Mouse (Mus musculus): ENCODE data around the gene Uqcrc1.

Uqcrc1 gene

GRCm38 (mm10) chr9:108964338-108964737 is 27.9 kb downstream of the Uqcrc1 start:
- ChIA-PET POLR2A (interaction anchor here in 1 of 4 experiments (2.0 kb wide), 1 partner anchor 26 kb away, joined by 7 read pairs; no protein-coding TSS in a partner anchor), CTCF (interaction anchor here in 1 of 4 experiments (0.7 kb wide), 1 partner anchor 911 kb away, joined by 3 read pairs; the partner anchor contains the start of gene Cdc25a)

DNA sequence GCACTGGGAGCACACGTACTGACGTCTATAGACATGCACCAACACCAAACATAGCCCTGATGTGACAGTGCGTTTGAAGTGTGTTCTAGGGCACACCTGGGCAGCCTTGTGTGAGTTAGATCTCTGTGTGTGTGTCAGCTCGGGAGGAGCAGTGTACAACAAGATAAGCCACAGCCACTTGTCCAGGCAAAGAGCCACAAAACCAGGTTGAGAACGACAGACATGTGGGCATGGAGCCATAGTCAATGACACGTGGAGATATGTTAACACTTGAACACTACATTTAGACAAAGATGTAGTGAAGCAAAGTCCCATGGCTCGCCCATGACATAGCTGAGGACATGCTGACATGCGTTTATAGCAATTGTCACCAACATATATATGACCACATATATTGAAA is 34.2 kb downstream of the Uqcrc1 start:
- POLR2A ChIA-PET = interaction anchor here in 2 of 4 experiments (0.6 kb wide), 2 partner anchors 15 to 669 kb away, joined by 3 to 5 read pairs; partner anchors contain the start of gene Ucn2 (in 1 of the 2)

GRCm38 (mm10) chr9:108976483-108976882 is 40.0 kb downstream of the Uqcrc1 start:
- POLR2A ChIA-PET = interaction anchor here in 1 of 4 experiments (1.0 kb wide), 1 partner anchor 15 kb away, joined by 3 read pairs; the partner anchor contains the start of gene Pfkfb4
- CTCF ChIA-PET = no interaction called here

More for the DNA sequence above, 34.2 kb downstream of the Uqcrc1 start:
- CTCF ChIA-PET = no interaction called here

- CTCF ChIA-PET = interaction anchor here in 2 of 4 experiments (0.7 to 1.0 kb wide), 2 partner anchors 124 to 183 kb away, joined by 3 to 4 read pairs; no protein-coding TSS in a partner anchor
- POLR2A ChIA-PET = interaction anchor here in 2 of 4 experiments (1.1 to 3.7 kb wide), 2 partner anchors 9 to 13 kb away, joined by 3 to 14 read pairs; partner anchors contain the start of gene Pfkfb4 (in 1 of the 2)
These were observed 41.5 kb downstream of the Uqcrc1 start for GRCm38 (mm10) chr9:108977966-108978365.

DNA sequence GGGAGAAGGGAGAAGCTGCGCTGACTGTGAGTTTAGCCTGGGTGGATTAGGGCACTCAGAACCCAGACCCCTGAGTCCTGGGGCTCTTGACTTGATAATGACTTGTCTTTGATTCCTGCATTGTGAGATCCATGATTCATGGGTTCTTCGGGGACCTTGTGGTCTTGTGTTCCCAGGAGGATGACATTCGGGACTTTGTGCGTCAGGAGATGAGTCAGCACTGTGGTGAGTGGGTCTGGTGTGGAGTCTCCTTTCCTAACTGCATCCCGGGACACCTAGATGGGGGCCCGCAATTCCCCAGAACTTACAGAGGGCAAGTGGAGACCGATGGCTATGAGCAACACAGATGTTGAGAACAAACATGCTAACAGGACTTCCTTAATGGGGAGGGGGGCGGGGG is 46.1 kb downstream of the Uqcrc1 start:
- ChIA-PET CTCF (no interaction called here), POLR2A (interaction anchor here in 2 of 4 experiments (0.6 to 1.2 kb wide), 2 partner anchors 9 to 348 kb away, joined by 3 to 4 read pairs; partner anchors contain the start of gene Pfkfb4 (in 1 of the 2))

- POLR2A ChIA-PET = interaction anchor here in 2 of 4 experiments (0.6 to 1.2 kb wide), 2 partner anchors 8 to 349 kb away, joined by 3 to 4 read pairs; partner anchors contain the start of gene Pfkfb4 (in 1 of the 2)
These were observed 46.8 kb downstream of the Uqcrc1 start for GRCm38 (mm10) chr9:108983209-108983608.

DNA sequence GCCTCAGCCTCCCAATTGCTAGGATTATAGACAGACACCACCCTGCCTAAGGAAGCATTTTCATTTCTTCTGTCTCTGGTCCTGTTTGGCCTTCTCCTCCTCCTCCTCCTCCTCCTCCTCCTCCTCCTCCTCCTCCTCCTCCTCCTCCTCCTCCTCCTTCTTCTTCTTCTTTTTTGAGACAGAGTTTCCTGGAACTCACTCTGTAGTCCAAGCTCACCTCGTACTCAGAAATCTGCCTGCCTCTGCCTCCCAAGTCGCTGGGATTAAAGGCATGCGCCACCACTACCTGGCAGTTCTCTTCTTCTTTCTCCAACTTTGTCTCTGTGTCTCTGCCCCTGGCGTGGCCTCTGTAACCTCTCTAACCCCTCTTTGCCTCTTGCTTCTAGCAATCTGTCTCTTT is 49.3 kb downstream of the Uqcrc1 start, which contains the start of gene Ucn2:
Gene Ucn2 (plus strand): TSS at position 301 of the 400 bp plus-strand sequence.
- CTCF ChIA-PET = no interaction called here
- POLR2A ChIA-PET = interaction anchor here in 2 of 4 experiments (0.6 to 0.8 kb wide), 2 partner anchors 16 to 73 kb away, joined by 5 to 18 read pairs; no protein-coding TSS in a partner anchor

More at GRCm38 (mm10) chr9:108983209-108983608, 46.8 kb downstream of the Uqcrc1 start:
- CTCF ChIA-PET = no interaction called here

- ChIA-PET POLR2A (interaction anchor here in 3 of 4 experiments (0.6 to 2.6 kb wide), 5 partner anchors 40 to 788 kb away, joined by 3 to 11 read pairs (median 3); partner anchors contain the start of gene Celsr3 (in 1 of the 3)), CTCF (interaction anchor here in 1 of 4 experiments (0.6 to 1.1 kb wide), 2 partner anchors 13 to 96 kb away, joined by 3 read pairs; no protein-coding TSS in a partner anchor)
These were observed 51.4 kb downstream of the Uqcrc1 start for GRCm38 (mm10) chr9:108987704-108988350.

DNA sequence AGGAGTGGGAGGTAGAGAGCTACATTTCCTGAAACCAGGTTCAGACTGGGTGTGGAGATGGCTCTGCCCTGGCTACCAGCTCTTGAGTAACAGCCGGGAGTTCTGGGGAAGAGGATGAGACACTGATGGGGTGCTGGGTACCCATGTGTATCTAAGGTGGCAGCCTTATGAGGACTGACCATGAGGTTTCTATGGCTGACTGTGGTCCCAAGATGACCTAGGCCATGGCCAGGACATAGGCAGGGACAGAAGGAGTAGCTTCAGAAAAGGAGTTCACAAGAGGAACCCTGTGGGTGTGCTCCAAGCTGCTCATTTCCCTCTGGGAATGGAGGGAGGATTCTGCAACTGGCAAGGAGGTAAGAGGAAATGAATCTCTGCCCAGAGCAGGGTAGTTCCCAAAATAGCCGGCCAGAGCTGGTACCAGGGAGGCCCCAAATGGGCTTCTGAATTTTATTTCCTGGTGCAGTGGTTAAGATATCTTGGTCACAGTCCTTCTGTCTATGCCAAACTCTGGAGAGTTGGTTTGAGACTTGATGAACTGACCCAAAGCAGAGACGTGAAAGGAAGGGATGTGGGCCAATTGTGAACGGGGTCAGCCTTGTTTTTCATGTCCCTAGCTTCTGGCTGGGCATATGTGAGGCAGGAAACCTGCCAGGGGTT is 53.5 kb downstream of the Uqcrc1 start:
- POLR2A ChIA-PET = interaction anchor here in 2 of 4 experiments (0.7 to 3.3 kb wide), 10 partner anchors 10 to 237 kb away, joined by 3 to 14 read pairs (median 8); partner anchors contain the start of genes Trex1 (in 2 of the 2), Atrip (in 1 of the 2), Celsr3 (in 1 of the 2) and Slc26a6 (in 1 of the 2)
- CTCF ChIA-PET = interaction anchor here in 2 of 4 experiments (0.5 to 1.0 kb wide), 2 partner anchors 11 to 1509 kb away, joined by 4 to 7 read pairs; no protein-coding TSS in a partner anchor

DNA sequence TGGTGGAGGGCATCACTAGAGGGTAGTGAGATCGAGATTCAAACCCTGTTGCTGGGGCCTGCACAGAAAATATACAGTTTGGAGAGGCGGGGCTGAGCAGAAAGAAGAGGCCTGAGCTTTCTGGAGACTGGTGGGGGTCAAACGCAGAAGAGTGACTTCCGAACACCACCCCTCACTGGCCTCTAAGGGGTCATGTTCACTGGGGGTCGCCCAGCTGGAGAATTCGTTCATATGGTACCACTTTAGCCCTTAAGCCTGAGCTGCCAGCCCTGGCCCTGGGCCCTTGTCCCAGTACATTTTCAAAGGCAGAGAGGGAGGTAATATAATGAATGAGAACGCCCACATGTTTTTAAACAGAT is 54.0 kb downstream of the Uqcrc1 start:
- ChIA-PET CTCF (interaction anchor here in 3 of 4 experiments (0.5 to 2.3 kb wide), 5 partner anchors 10 to 1509 kb away, joined by 3 to 22 read pairs (median 7); partner anchors contain the start of gene Trex1 (in 1 of the 3)), POLR2A (interaction anchor here in 3 of 4 experiments (0.9 to 3.3 kb wide), 18 partner anchors 11 to 881 kb away, joined by 3 to 16 read pairs (median 7); partner anchors contain the start of genes Atrip (in 2 of the 3), Trex1 (in 2 of the 3), Col7a1 (in 1 of the 3) and Plxnb1 (in 1 of the 3))

DNA sequence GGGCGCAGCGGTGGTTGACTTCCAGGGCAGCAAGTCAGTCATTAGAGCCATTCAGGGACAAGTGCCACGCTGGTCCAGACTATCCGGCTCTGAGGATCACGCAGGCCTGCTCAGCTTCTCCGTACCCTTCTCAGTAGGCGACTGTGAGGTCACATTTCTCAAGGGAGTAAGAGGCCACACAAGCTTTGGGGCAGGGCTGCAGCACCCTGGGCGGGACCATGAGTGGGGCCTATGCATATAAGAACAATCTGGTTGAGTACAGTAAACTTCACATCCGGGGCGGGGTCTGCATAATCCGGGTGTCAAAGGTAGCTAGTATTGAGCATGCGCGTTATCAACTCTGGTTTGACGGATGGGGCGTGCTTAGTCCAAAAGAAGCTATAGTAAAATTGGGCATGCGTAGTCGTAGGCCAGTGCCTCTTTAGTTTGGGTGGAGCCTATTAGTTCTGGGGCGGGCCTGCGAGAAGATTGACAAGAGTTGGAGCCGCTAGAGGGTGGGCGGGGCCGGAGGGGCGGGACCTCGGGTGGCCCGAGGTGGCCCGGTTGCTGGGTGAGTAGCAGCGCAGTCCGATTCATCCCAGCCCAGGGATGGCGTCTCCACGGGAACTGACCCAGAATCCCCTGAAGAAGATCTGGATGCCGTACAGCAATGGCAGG is 55.1 kb downstream of the Uqcrc1 start, which contains the start of gene Pfkfb4:
Gene Pfkfb4 (plus strand): TSS at position 351 of the 657 bp plus-strand sequence.
- ChIA-PET CTCF (interaction anchor here (0.6 to 2.3 kb wide), 15 partner anchors 9 to 1641 kb away, joined by 3 to 22 read pairs (median 4); partner anchors contain the start of genes Nckipsd (in 1 of the 4), Nme6 (in 1 of the 4), Slc26a6 (in 1 of the 4) and Trex1 (in 1 of the 4)), POLR2A (interaction anchor here (0.5 to 3.3 kb wide), 83 partner anchors 9 to 1743 kb away, joined by 3 to 17 read pairs (median 4); partner anchors contain the start of genes Atrip (in 2 of the 4), Ndufaf3 (in 2 of the 4), Plxnb1 (in 2 of the 4) and Slc26a6 (in 2 of the 4))

DNA sequence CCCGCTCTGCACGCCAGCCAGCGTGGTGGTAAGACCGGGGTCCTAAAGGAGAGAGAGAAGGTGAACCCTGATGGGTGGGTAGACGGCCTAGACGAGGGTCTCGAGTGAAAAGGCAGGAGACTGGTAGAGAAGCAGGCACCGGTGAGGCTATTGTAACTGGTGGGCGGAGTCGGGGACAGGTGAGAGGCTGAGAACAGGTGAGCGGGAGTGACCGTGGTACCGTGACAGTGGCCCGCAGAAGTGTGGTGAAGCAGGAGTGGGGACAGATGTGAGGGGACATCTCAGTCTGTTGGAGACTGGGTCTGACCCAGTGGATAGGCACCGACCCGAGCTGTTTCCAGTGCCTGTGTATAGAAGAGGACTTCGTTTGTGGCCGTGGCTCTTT is 55.6 kb downstream of the Uqcrc1 start:
- CTCF ChIA-PET = interaction anchor here (0.7 to 2.3 kb wide), 9 partner anchors 8 to 1640 kb away, joined by 3 to 22 read pairs (median 4); partner anchors contain the start of genes Nckipsd (in 1 of the 4), Nme6 (in 1 of the 4) and Slc26a6 (in 1 of the 4)
- POLR2A ChIA-PET = interaction anchor here (0.5 to 3.3 kb wide), 66 partner anchors 8 to 1341 kb away, joined by 3 to 17 read pairs (median 4); partner anchors contain the start of genes Atrip (in 2 of the 4), Ndufaf3 (in 2 of the 4), Plxnb1 (in 2 of the 4) and Slc26a6 (in 2 of the 4)

DNA sequence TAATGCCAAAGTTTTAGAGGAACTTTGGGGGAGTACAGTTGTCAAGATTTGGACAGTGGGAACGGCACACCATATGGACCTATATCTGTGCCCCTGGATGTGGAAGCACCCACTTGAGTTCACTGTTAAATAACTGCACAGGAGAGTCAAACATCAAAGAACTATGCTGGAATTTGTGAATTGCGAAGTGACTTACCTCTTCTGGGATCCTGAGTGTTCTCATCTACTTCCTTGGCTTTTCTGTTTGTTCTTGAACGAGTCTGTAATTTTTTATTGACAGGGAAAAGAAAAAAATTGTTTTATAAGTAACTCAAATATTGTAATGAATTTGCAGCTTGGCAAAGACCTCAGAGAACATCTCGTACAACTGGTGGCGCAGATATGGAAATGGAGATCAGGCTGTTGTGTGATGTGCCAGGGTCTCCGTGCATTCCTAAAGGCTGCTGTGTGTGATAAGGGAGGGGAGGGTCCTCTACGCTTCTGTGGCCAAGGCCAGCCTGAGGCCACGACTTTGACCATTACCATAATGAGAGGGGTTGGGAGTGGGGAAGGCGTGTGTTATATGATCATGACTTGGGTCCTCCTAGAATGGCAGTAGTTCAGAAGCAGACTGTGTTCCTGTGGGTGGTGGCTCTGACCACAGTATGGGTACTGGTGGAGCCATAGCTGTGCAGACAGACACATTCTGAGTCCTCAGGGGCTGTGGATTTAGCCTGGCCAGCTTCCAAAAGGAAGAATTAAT is 56.4 kb downstream of the Uqcrc1 start:
- ChIA-PET POLR2A (interaction anchor here in 2 of 4 experiments (0.8 to 3.3 kb wide), 8 partner anchors 23 to 1340 kb away, joined by 3 to 17 read pairs (median 9); partner anchors contain the start of genes Atrip (in 1 of the 2), Celsr3 (in 1 of the 2) and Nme6 (in 1 of the 2)), CTCF (interaction anchor here in 3 of 4 experiments (1.4 to 2.3 kb wide), 3 partner anchors 8 to 173 kb away, joined by 4 to 22 read pairs (median 10); no protein-coding TSS in a partner anchor)

DNA sequence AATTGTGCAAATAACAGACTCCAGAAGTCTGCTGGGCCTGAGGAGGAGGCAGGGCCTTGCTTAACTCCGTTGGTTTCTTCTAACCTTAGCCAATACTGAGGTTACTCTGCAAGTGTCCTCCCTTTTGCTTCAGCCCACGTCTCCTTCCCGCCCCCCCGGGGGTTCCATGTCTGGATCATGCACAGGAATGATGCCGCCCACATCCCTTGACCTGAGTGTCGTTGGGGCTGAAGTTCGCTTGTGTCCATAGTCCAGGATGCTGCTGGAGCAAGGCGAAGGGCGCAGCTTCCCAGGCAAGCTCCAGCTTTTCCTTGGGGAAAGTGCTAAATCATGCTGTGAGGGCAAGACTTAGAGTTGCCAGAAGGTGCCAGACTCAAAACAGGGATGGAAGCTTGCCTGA is 60.0 kb downstream of the Uqcrc1 start:
- CTCF ChIA-PET = interaction anchor here in 1 of 4 experiments (0.9 kb wide), 1 partner anchor 148 kb away, joined by 3 read pairs; no protein-coding TSS in a partner anchor
- POLR2A ChIA-PET = interaction anchor here in 3 of 4 experiments (0.6 to 0.9 kb wide), 3 partner anchors 72 to 889 kb away, joined by 3 read pairs; partner anchors contain the start of gene Atrip (in 1 of the 3)

- ChIA-PET POLR2A (interaction anchor here in 1 of 4 experiments (1.0 to 1.9 kb wide), 2 partner anchors 76 to 97 kb away, joined by 3 to 4 read pairs; partner anchors contain the start of gene Plxnb1), CTCF (interaction anchor here in 1 of 4 experiments (0.9 kb wide), 1 partner anchor 125 kb away, joined by 3 read pairs; no protein-coding TSS in a partner anchor)
These were observed 62.1 kb downstream of the Uqcrc1 start for GRCm38 (mm10) chr9:108998287-108999166.

Measured in embryonic stem cell, embryonic (primary cell).